Mouse (Mus musculus) liver, embryonic 14.5 days (tissue): ENCODE data around the gene Haao.

Experiments used
- CTCF ChIP-seq: IDR thresholded peaks from 2 replicates; pipeline ENCODE4 v1.5.1; 2016; ENCODE audit warnings: antibody characterized with exemption, low read depth, control low read depth
- EP300 ChIP-seq: IDR thresholded peaks from 2 replicates; pipeline ENCODE4 v1.6.1; 2016; ENCODE audit warnings: antibody characterized with exemption, low read depth

DNA sequence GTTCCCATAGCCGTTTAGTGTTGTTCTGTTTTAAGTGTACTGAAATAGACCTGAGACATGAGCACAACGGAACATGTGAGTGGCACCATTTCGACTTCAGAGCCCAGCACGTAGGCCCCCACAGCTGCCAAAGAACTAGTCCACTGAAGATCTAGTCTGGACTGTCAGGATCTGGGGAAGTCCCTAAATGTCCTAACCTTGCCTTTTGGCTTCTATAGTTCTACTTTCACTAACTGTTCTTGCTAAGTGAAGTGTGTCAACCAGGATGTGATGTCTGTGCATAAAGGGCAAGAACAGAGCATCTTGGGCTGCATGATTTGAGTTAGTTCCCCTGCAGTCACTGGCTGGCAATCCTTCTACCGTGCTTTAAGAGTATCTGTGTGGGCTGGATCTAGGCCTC lies 3.1 kb upstream of the Haao start:
- no peak for TF ChIP-seq CTCF
- no peak for TF ChIP-seq EP300
